Mouse (Mus musculus) cortical plate, adult 2 months (tissue): Measurements from ENCODE around the gene Sec1.

ENCODE experiments used
- CTCF ChIP-seq: fragments of 200-500 bp; IDR thresholded peaks from 2 replicates; pipeline ENCODE4 v1.5.1; 2011; ENCODE audit warnings: mild to moderate bottlenecking, control low read depth, low read length; ENCODE audit not compliant: insufficient read depth; ENCODE audit errors: extremely low read depth
- POLR2A ChIP-seq: fragments of 200-500 bp; IDR thresholded peaks from 2 replicates; pipeline ENCODE4 v1.6.1; 2011; ENCODE audit warnings: mild to moderate bottlenecking, low read length, control low read depth; ENCODE audit not compliant: insufficient read depth; ENCODE audit errors: extremely low read depth

- TF ChIP-seq POLR2A (peak; percentile 88), CTCF (no peak)
Measured at GRCm38 (mm10) chr7:45704046-45704559, 9.9 kb upstream of the Sec1 start.
